Mouse (Mus musculus) hindbrain, embryonic 16.5 days (tissue): ENCODE results near the gene Mcts2. TPM values are rescaled to one million over a fixed set of nuclear protein-coding genes. Genes with fewer than 3 reads are reported as not detected.

Source experiments
- ATAC-seq: fragments of 200-750 bp; cut with Nextera tagmentation; 2 replicates; pipeline ENCODE4 v1.8.0; 2017; ENCODE audit warnings: moderate TSS enrichment, moderate library complexity
- H3K27ac ChIP-seq: fragments of 300-500 bp; sonication (generic); 2 replicates; pipeline ENCODE4 v1.5.1; 2014; ENCODE audit warnings: low read depth, mild to moderate bottlenecking, control low read depth, low read length, moderate library complexity
- H3K27me3 ChIP-seq: fragments of 300-500 bp; sonication (generic); replicated peaks from 2 replicates; pipeline ENCODE4 v1.6.1; 2014; ENCODE audit warnings: low read length; ENCODE audit not compliant: control insufficient read depth, insufficient read depth
- H3K36me3 ChIP-seq: fragments of 300-500 bp; sonication (generic); 2 replicates; pipeline ENCODE4 v1.6.1; 2014; ENCODE audit warnings: mild to moderate bottlenecking, low read length, moderate library complexity, mixed read lengths; ENCODE audit not compliant: control insufficient read depth, insufficient read depth
- H3K4me1 ChIP-seq: fragments of 300-500 bp; sonication (generic); 2 replicates; pipeline ENCODE4 v1.6.1; 2014; ENCODE audit warnings: low read depth, low read length; ENCODE audit not compliant: control insufficient read depth, insufficient read depth
- H3K4me2 ChIP-seq: fragments of 300-500 bp; sonication (generic); 2 replicates; pipeline ENCODE4 v1.6.1; 2014; ENCODE audit warnings: mild to moderate bottlenecking, low read length, control low read depth, moderate library complexity
- H3K4me3 ChIP-seq: fragments of 300-500 bp; sonication (generic); 2 replicates; pipeline ENCODE4 v1.5.1; 2014; ENCODE audit warnings: mild to moderate bottlenecking, low read length, control low read depth, moderate library complexity
- H3K9ac ChIP-seq: fragments of 300-500 bp; sonication (generic); 2 replicates; pipeline ENCODE4 v1.6.1; 2014; ENCODE audit warnings: low read depth, mild to moderate bottlenecking, control low read depth, low read length, moderate library complexity
- H3K9me3 ChIP-seq: fragments of 300-500 bp; sonication (generic); 2 replicates; pipeline ENCODE4 v1.6.1; 2014; ENCODE audit warnings: mild to moderate bottlenecking, low read length, moderate library complexity; ENCODE audit not compliant: control insufficient read depth
- WGBS: fragments of 180-500 bp; shearing (Covaris S2); extraction: QIAGEN DNeasy Blood & Tissue Kit; methylation state at CpG from one replicate; pipeline ENCODE4 v1.1.7; 2014; 5-methylcytosine and 5-hydroxymethylcytosine counted together
- polyA plus RNA-seq: library from polyadenylated mRNA; unstranded; fragments of >200 nt; fragmentation: Nextera tagmentation; extraction: Ambion mirVana; gene quantifications from 2 replicates; pipeline ENCODE4 v1.2.1, GENCODE M21; 2015

Gene Mcts2
- polyA plus RNA-seq, 1 experiment from 2014 or later: 36.7 TPM

GRCm38 (mm10) chr2:152727795-152728510 lies 41.1 kb downstream of the Mcts2 start:
- no peak overlapping the region for H3K4me2 ChIP-seq
- no peaks in the 10 kb centered on the region for H3K27me3 ChIP-seq
- H3K4me3 ChIP-seq: no peak overlapping the region
- H3K9me3 ChIP-seq: no peaks in the 10 kb centered on the region
- H3K27ac ChIP-seq: no peak overlapping the region
- H3K4me1 ChIP-seq: peaks cover 9% of the 10 kb centered on the region; the same call in 1 of the 2 replicates
- no peaks in the 10 kb centered on the region for H3K36me3 ChIP-seq
- no peak overlapping the region for H3K9ac ChIP-seq
- WGBS: 75% methylated on average over 14 of the region's 14 CpGs
- ATAC-seq: no peak

- Histone ChIP-seq H3K4me2 (no peak overlapping the region), H3K4me3 (no peak overlapping the region), H3K27ac (no peak overlapping the region), H3K27me3 (no peaks in the 10 kb centered on the region), H3K9me3 (no peaks in the 10 kb centered on the region), H3K4me1 (peaks cover 9% of the 10 kb centered on the region; the same call in 1 of the 2 replicates), H3K9ac (no peak overlapping the region), H3K36me3 (no peaks in the 10 kb centered on the region)
- no peak for ATAC-seq
- 84% methylated on average over 7 of the region's 7 CpGs for WGBS
These were observed 41.8 kb downstream of the Mcts2 start for GRCm38 (mm10) chr2:152728594-152728993.

- peak overlapping the region; percentile 18; the same call in 1 of the 2 replicates for H3K27ac ChIP-seq
These were observed 42.3 kb downstream of the Mcts2 start for GRCm38 (mm10) chr2:152729013-152729635.

GRCm38 (mm10) chr2:152729636-152730020 lies 42.8 kb downstream of the Mcts2 start:
- Histone ChIP-seq H3K4me1 (peaks cover 11% of the 10 kb centered on the region), H3K4me2 (no peak overlapping the region), H3K36me3 (no peaks in the 10 kb centered on the region), H3K9me3 (no peaks in the 10 kb centered on the region), H3K9ac (no peak overlapping the region), H3K4me3 (no peak overlapping the region), H3K27ac (peak overlapping the region; percentile 62; the same call in 1 of the 2 replicates), H3K27me3 (no peaks in the 10 kb centered on the region)
- 39% methylated on average over 7 of the region's 7 CpGs for WGBS
- peak; percentile 62 for ATAC-seq

More at GRCm38 (mm10) chr2:152729013-152729635, 42.3 kb downstream of the Mcts2 start:
- H3K4me1 ChIP-seq: peaks cover 6% of the 10 kb centered on the region
- no peak overlapping the region for H3K4me3 ChIP-seq
- no peaks in the 10 kb centered on the region for H3K36me3 ChIP-seq
- H3K4me2 ChIP-seq: no peak overlapping the region
- H3K27me3 ChIP-seq: no peaks in the 10 kb centered on the region
- ATAC-seq: no peak
- no peak overlapping the region for H3K9ac ChIP-seq
- 59% methylated on average over 8 of the region's 8 CpGs for WGBS
- no peaks in the 10 kb centered on the region for H3K9me3 ChIP-seq

GRCm38 (mm10) chr2:152733201-152733600 lies 46.4 kb downstream of the Mcts2 start:
- no peaks in the 10 kb centered on the region for H3K36me3 ChIP-seq
- H3K9ac ChIP-seq: no peak overlapping the region
- WGBS: 81% methylated on average over 2 of the region's 2 CpGs
- H3K27ac ChIP-seq: no peak overlapping the region
- no peak overlapping the region for H3K4me2 ChIP-seq
- no peak overlapping the region for H3K4me3 ChIP-seq
- no peaks in the 10 kb centered on the region for H3K9me3 ChIP-seq
- peaks cover 29% of the 10 kb centered on the region for H3K4me1 ChIP-seq
- H3K27me3 ChIP-seq: no peaks in the 10 kb centered on the region
- ATAC-seq: no peak

- H3K4me1 ChIP-seq: peaks cover 33% of the 10 kb centered on the region
- H3K4me2 ChIP-seq: peak overlapping the region; percentile 91
- no peaks in the 10 kb centered on the region for H3K9me3 ChIP-seq
- no peaks in the 10 kb centered on the region for H3K36me3 ChIP-seq
- 13% methylated on average over 10 of the region's 10 CpGs for WGBS
- peak overlapping the region; percentile 48 for H3K27ac ChIP-seq
- no peaks in the 10 kb centered on the region; the same call in 1 of the 2 replicates for H3K27me3 ChIP-seq
- peak overlapping the region; percentile 54 for H3K9ac ChIP-seq
- peak overlapping the region; percentile 47 for H3K4me3 ChIP-seq
- peak; percentile 0; the same call in 1 of the 2 replicates for ATAC-seq
These were observed 47.7 kb downstream of the Mcts2 start for GRCm38 (mm10) chr2:152734501-152734900.

GRCm38 (mm10) chr2:152734984-152735383 lies 48.1 kb downstream of the Mcts2 start:
- ATAC-seq: peak; percentile 89
- no peaks in the 10 kb centered on the region; the same call in 1 of the 2 replicates for H3K27me3 ChIP-seq
- H3K36me3 ChIP-seq: no peaks in the 10 kb centered on the region
- peak overlapping the region; percentile 79 for H3K27ac ChIP-seq
- peak overlapping the region; percentile 91 for H3K4me2 ChIP-seq
- peak overlapping the region; percentile 54 for H3K9ac ChIP-seq
- no peaks in the 10 kb centered on the region for H3K9me3 ChIP-seq
- H3K4me3 ChIP-seq: peak overlapping the region; percentile 47
- under 1% methylated on average over 27 of the region's 28 CpGs for WGBS
- H3K4me1 ChIP-seq: peaks cover 30% of the 10 kb centered on the region

- WGBS: under 1% methylated on average over 28 of the region's 28 CpGs
- no peaks in the 10 kb centered on the region for H3K9me3 ChIP-seq
- H3K4me3 ChIP-seq: peak within 1 kb of the TSS; percentile 47
- peak within 1 kb of the TSS; percentile 54 for H3K9ac ChIP-seq
- H3K36me3 ChIP-seq: no peaks in the 10 kb centered on the region
- H3K4me2 ChIP-seq: peak within 1 kb of the TSS; percentile 91
- peak within 1 kb of the TSS; percentile 79 for H3K27ac ChIP-seq
- H3K4me1 ChIP-seq: peaks cover 30% of the 10 kb centered on the region
- no peaks in the 10 kb centered on the region; the same call in 1 of the 2 replicates for H3K27me3 ChIP-seq
- ATAC-seq: peak; percentile 82
These were observed 49.3 kb downstream of the Mcts2 start, which contains the start of gene Id1 for GRCm38 (mm10) chr2:152736090-152736601. Id1 (plus strand) TSS chr2:152736251.

GRCm38 (mm10) chr2:152736748-152737147 lies 49.9 kb downstream of the Mcts2 start:
- H3K36me3 ChIP-seq: no peaks in the 10 kb centered on the region
- H3K4me2 ChIP-seq: peak overlapping the region; percentile 91
- H3K4me3 ChIP-seq: peak overlapping the region; percentile 47
- peaks cover 30% of the 10 kb centered on the region for H3K4me1 ChIP-seq
- ATAC-seq: no peak
- under 1% methylated on average over 22 of the region's 22 CpGs for WGBS
- peak overlapping the region; percentile 35 for H3K27ac ChIP-seq
- peak overlapping the region; percentile 47 for H3K9ac ChIP-seq
- H3K9me3 ChIP-seq: no peaks in the 10 kb centered on the region
- no peaks in the 10 kb centered on the region; the same call in 1 of the 2 replicates for H3K27me3 ChIP-seq
